Mouse (Mus musculus) liver, adult 2 months (tissue): ENCODE measurements at regions not wholly inside any gene's neighbourhood (a gene's known extent, or its start where the extent isn't known, plus 50 kb on each side); places are given as distances from the start of the nearest gene placed in this dataset.

ENCODE experiments used
- DNase-seq: peaks from one replicate; pipeline ENCODE4 v3.0.0-alpha.2; 2011; ENCODE audit warnings: low read depth, low spot score; ENCODE audit errors: extremely low read depth
- H3K27ac ChIP-seq: fragments of 200-500 bp; replicated peaks from 2 replicates; pipeline ENCODE4 v1.5.1; 2012; ENCODE audit warnings: low read depth, mild to moderate bottlenecking, control low read depth, inconsistent platforms, low read length; ENCODE audit not compliant: insufficient read depth
- H3K27me3 ChIP-seq: fragments of 200-500 bp; 2 replicates; pipeline ENCODE4 v1.6.1; 2012; ENCODE audit warnings: mild to moderate bottlenecking, moderate library complexity, low read length, inconsistent platforms; ENCODE audit not compliant: control insufficient read depth, insufficient read depth
- H3K36me3 ChIP-seq: fragments of 200-500 bp; 2 replicates; pipeline ENCODE4 v1.6.1; 2012; ENCODE audit warnings: low read length, inconsistent platforms; ENCODE audit not compliant: control insufficient read depth, insufficient read depth
- H3K4me1 ChIP-seq: fragments of 200-500 bp; 2 replicates; pipeline ENCODE4 v1.6.1; 2011; ENCODE audit warnings: low read length; ENCODE audit not compliant: control insufficient read depth, insufficient read depth
- H3K4me3 ChIP-seq: fragments of 200-500 bp; 2 replicates; pipeline ENCODE4 v1.5.1; 2011; ENCODE audit warnings: low read depth, mild to moderate bottlenecking, control low read depth, low read length, moderate library complexity; ENCODE audit not compliant: insufficient read depth
- H3K79me2 ChIP-seq: fragments of 200-500 bp; 2 replicates; pipeline ENCODE4 v1.6.1; 2012; ENCODE audit warnings: inconsistent platforms, mild to moderate bottlenecking, low read length, moderate library complexity; ENCODE audit not compliant: control insufficient read depth, insufficient read depth
- H3K9ac ChIP-seq: fragments of 200-500 bp; 2 replicates; pipeline ENCODE4 v1.6.1; 2012; ENCODE audit warnings: low read depth, mild to moderate bottlenecking, control low read depth, inconsistent platforms, low read length
- CTCF ChIP-seq: fragments of 200-500 bp; IDR thresholded peaks from 2 replicates; pipeline ENCODE4 v1.5.1; 2011; ENCODE audit warnings: low read depth, low read length, control low read depth
- POLR2A ChIP-seq: fragments of 200-500 bp; IDR thresholded peaks from 2 replicates; pipeline ENCODE4 v1.6.1; 2011; ENCODE audit warnings: low read length, control low read depth; ENCODE audit not compliant: insufficient read depth; ENCODE audit errors: extremely low read depth
- WGBS: fragments of 180-500 bp; shearing (Covaris S2); methylation state at CpG from one replicate; pipeline ENCODE4 v1.1.7; 2018; 5-methylcytosine and 5-hydroxymethylcytosine counted together

DNA sequence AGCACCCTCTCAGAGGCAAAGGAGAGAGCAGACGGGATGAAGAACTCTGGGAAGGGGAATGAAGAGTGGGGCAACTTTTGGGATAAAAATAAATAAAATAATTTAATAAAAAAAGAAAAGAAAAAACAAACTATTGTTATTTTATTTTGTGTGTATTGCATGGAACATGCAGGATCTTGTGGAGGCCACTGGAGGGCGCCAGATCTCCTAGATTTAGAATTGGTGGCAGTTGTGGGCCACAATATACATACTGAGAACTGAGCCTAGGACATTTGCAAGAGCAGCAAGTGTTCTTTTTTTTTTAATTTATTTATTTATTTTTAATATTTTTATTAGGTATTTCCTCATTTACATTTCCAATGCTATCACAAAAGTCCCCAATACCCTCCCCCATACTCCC lies 110.2 kb upstream of the Tacr3 start:
- H3K27ac ChIP-seq, result no peak overlapping the region
- no peaks in the 10 kb centered on the region for H3K36me3 ChIP-seq
- no peaks in the 10 kb centered on the region for H3K79me2 ChIP-seq
- WGBS, result 23% methylated on average over 2 of the region's 2 CpGs
- H3K4me3 ChIP-seq, result no peak overlapping the region
- no peaks in the 10 kb centered on the region for H3K27me3 ChIP-seq
- TF ChIP-seq CTCF, result peak; percentile 38; the same call in 1 of the 2 replicates
- TF ChIP-seq POLR2A, result no peak
- peak; percentile 8 for DNase-seq
- no peaks in the 10 kb centered on the region for H3K4me1 ChIP-seq
- no peak overlapping the region for H3K9ac ChIP-seq

DNA sequence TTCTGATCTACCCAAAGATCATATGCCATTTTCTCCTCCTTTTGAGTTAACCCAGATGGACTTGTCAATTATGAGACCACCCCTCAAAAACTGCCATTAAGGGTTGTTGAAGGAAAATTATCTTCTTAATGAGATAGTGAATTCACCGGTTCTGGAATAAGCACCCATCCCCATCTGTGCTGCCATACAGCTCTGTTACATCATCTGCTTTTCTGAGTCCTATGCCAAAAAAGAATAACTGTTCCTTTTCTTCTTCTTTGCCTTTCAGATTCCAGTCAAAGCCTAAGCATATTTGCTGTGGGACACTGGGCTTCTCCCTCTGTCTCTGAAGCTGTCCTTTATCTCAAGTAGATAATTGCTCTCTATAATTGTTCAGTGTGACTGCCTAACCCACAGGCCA lies 93.1 kb upstream of the Tacr3 start:
- WGBS, result 74% methylated on average over 1 of the region's 1 CpGs

DNA sequence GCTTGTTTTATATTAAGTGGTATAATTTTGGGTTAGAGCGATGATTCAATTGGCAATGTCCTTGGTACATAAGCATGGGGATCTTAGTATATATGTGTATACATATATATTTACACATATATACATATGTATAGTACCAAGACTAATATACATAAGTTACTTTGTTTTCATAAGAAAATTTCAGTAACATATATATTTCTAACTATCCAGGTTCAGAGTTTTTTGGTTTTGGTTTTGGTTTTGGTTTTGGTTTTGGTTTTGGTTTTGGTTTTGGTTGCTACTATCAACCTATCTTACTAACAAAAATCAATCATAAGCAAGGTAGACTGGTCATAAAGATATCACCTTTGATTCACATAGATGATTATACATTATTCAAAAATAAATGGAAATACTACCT lies 67.7 kb upstream of the Tacr3 start:
- H3K4me3 ChIP-seq, result no peak overlapping the region
- no peaks in the 10 kb centered on the region for H3K36me3 ChIP-seq
- TF ChIP-seq CTCF, result no peak
- no peak for TF ChIP-seq POLR2A
- H3K27ac ChIP-seq, result no peak overlapping the region
- WGBS, result 100% methylated on average over 1 of the region's 1 CpGs
- H3K27me3 ChIP-seq, result no peaks in the 10 kb centered on the region
- no peaks in the 10 kb centered on the region for H3K79me2 ChIP-seq
- DNase-seq, result no peak
- H3K4me1 ChIP-seq, result no peaks in the 10 kb centered on the region
- no peak overlapping the region for H3K9ac ChIP-seq

More for the DNA sequence above, 93.1 kb upstream of the Tacr3 start:
- Histone ChIP-seq H3K4me1 (no peaks in the 10 kb centered on the region), H3K4me3 (no peak overlapping the region), H3K79me2 (no peaks in the 10 kb centered on the region), H3K36me3 (no peaks in the 10 kb centered on the region), H3K9ac (no peak overlapping the region), H3K27me3 (no peaks in the 10 kb centered on the region), H3K27ac (no peak overlapping the region)
- DNase-seq, result no peak
- TF ChIP-seq CTCF, result no peak
- no peak for TF ChIP-seq POLR2A

DNA sequence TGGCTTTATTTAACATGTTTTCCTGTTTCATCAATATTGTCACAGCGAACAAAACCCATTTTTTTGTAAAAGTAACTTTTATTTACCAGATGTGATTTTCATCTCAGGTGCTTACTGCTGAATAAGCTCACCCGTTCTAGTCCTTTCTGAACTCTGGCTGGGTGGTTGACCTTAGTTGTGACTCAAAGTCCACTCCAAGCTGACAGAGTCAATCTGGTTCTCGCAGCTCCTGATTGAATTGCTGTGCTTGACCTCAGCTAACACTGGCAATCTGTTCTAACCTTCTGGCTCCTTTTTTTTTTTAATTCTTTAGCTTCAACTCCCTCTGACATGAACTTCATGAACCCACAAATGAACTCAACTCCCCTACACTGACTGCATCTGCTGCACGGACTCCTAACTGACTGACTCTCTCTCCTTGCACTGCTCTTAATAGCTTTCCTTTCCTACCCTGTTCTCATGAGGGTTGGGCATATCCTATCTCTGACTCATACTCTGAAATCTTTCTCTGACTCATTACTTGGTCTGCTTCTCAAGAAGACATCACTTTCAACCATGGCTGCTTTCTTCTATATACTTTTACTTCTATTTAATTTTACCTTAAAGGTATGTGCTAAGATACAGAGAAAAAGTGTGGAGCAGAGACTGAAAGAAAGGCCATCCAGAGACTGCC lies 65.4 kb upstream of the Tacr3 start:
- 51% methylated on average over 4 of the region's 4 CpGs for WGBS
- Histone ChIP-seq H3K36me3 (no peaks in the 10 kb centered on the region), H3K27ac (no peak overlapping the region), H3K4me1 (no peaks in the 10 kb centered on the region), H3K9ac (no peak overlapping the region), H3K27me3 (no peaks in the 10 kb centered on the region), H3K79me2 (no peaks in the 10 kb centered on the region), H3K4me3 (no peak overlapping the region)
- TF ChIP-seq CTCF (no peak), POLR2A (no peak)
- DNase-seq, result peak; percentile 64
